Mouse (Mus musculus): ENCODE measurements at regions not wholly inside any gene's neighbourhood (a gene's known extent, or its start where the extent isn't known, plus 50 kb on each side); places are given as distances from the start of the nearest gene placed in this dataset.

DNA sequence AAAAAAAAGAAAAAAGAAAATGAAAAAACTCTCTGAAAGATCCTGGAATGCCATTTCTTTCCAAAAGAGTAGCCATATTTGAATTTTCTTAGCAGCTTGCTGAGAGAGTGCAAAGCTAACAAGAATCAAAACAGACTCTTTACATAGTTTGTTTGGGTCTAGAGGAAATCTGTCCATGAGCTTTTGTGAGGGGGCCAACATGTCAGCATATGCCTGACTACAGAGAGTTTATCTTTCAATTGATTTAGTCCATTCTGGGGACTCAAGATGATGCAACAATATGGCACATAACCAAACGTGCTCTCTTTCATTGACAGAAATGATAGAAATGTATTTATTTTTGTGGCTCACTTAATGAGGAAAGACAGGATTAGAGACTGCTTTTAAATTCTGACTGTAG lies 822.8 kb upstream of the Acvr2a start:
- no peak for DNase-seq (ENCODE audit: low read depth)

DNA sequence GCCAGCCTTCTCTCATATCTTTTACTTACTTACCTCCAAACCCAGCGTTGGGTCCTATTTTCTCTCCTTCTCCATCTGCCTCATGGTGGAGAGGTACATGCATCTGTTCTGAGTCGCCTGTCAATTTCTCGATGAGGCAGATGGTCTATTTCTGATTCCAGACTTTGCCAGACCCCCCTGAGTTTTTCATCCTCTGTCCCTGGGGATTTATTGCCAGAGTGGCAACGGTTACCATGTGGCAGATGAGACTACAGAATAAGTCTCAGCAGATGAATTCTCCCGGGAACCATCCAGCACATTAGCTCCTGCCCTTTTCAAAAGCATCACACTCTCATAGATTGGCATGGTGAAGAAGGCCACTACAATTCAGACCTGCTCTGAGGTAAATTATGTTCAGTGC lies 819.7 kb upstream of the Acvr2a start:
- no peak for DNase-seq (ENCODE audit: low read depth)

DNA sequence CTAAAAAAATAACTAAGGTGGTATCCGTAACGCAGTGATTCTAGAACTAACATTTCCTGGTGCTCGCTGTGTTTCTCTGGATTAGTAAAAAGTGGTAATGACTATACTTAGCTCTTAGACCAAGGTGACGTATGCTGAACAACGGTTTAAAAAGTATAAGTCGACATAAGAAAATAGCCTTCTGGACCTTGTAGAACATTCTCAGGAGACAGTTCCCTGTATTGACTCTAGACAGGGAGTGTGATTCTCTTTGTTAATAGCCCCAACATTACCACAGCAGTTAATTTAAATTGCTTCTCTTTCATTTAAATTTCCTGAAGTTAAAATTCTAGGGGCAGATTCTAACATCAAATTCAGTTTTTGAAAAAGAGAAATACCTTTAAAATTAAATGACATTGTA lies 812.7 kb upstream of the Acvr2a start:
- DNase-seq (ENCODE audit: low read depth), result no peak

DNA sequence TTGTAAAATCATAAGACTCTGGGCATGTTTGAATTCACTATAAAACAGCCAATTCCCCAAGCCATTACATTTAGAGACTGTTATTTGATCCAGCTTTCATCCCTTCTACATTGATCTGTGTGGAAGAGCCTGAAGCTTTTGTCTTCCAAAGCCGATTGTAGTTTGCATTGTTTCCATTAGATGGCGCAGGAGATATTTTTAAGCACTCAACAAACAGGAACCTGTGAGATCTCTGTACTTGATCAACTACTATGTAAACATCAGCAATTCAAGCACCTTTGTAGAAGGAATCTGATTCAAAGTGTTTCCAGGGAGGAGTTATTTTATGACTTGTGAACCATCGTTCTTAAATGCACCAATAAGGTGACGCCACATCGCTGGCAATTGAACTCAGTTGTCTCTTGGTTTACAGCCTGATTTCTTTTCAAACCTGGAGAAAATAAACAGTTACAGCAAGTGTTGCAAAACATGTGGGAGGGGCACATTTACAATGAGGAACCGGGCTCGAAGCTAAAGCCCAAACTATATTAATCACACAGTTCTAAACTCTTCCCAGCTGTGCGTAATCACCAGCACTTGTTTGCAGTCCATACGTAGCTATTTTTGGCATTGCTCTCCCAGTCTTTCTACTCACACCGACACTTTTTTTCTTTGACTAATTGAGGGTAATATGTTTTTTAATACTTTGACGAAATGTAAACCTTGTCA lies 812.0 kb upstream of the Acvr2a start:
- DNase-seq (ENCODE audit: low read depth), result no peak

DNA sequence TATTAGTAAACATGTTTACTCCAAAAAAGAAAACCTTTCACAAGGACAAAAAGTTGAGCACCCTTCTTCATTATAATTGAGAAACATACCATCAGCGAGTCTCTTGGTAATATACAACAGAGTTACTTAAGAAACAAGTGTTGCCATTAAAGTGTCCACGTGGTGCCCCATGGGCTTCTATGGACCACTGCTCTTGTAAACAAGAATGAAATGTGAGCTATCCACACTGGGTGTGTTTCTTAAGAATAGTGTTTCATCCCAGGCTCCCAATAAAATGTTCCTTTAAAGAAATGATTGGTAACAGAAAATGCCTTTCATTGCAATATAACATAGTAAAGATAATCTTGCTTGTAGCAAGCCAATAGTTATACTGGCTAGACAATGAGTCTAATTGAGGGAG lies 803.6 kb upstream of the Acvr2a start:
- DNase-seq (ENCODE audit: low read depth), result no peak

DNA sequence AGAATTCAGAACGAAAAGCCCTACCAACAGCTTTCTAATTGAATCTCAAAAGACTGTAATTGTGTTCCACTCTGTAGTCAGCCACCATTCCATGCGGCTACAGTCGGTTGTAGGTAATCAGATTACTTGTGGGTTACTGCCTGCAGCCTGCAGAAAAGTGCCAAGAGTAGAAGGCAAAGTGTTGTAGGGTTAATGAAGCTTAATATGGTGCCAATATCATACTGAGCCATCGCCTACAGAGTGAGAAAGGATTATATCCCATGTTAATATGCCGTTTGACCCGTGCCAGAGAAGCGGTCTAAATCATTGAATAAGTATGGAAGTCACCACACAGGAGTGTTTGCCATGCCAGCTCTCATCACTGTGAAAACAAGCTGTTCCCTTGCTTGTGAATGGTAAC lies 786.4 kb upstream of the Acvr2a start:
- DNase-seq (ENCODE audit: low read depth), result no peak

DNA sequence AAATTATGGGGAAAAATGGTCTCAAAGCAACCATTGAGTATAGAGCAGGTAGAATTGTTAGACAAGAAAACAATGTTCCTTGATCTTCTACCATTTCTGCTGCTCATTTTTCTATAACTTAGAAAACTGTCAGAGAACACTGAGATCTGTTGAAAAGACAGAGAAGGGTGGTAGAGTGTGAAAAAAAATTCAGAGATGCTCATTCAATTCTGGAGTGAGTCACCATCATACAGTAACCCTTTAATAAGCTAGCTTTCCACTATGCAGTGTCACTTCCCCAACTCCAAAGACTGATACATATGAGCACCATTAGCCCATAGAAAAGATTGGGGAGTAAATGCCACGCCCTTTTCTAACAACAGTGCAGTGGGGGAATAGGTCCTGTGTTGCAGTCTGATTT lies 752.5 kb upstream of the Acvr2a start:
- DNase-seq (ENCODE audit: low read depth), result no peak

DNA sequence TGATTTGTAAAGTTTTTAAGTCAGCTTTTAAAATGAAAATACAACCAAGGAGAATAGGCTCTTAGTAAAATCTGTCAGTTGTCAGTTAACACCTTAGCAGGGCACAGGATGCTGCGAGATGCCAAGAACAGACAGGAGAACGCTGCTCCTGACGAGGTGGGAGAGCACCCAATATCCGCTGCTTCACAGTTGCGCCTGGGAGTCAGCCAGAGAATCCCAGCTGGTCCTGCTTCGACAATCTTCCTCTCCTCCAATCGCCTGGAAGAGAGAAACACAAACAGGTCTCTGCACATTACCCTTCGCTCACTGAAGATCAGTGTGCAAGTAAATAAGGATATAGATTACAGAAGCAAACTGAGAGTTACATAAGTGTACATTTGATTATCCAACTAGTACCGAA lies 750.5 kb upstream of the Acvr2a start:
- DNase-seq (ENCODE audit: low read depth), result no peak

DNA sequence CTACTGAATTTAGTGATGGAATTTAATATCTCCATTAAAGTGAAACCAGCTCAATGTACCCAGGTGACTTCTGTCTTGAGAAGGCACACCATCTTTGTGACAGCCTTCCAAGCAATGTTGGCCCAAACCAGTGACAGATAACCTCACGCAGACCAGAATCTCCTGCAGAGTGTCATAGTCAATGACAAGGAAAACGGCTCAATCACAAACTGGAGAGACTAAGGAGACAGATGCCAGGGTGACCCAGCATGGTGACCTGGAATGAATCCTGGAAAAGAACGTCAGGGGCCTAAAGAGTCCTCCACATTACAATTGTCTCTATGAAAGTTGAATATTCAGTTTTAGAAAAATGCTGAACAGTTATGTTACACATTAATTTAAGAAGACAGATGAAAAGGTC lies 748.7 kb upstream of the Acvr2a start:
- DNase-seq (ENCODE audit: low read depth), result no peak

DNA sequence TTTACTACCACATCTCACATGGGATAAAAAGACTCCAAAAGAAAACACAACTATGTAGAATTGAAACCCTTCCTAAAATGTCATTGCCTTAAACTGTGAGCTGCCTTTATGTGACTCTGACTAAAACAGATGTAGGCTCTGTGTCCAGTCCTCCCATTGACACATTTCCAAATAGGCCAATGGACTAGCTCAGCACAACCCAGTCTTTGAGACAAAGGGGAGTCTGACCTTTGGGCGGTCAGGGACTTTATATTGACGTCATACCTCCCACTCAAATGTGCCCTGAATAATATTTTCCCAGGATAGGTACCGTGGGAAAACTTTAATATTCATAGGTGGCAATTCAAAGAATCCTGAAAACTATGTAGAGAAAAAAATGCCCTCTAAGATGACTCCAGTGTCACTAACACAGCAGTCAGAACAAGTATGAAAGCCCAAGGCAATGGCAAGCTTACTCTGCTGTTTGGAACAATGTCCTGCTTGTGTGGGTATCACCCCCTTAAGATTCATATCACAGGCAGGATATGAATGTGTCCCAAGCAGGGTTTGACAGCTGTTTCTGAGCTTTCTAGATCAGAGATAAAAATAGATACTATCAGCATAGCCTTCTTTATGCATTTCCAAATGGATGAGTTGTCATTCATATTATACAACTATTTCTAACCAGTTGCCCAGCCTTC lies 731.6 kb upstream of the Acvr2a start:
- no peak for DNase-seq (ENCODE audit: low read depth)

DNA sequence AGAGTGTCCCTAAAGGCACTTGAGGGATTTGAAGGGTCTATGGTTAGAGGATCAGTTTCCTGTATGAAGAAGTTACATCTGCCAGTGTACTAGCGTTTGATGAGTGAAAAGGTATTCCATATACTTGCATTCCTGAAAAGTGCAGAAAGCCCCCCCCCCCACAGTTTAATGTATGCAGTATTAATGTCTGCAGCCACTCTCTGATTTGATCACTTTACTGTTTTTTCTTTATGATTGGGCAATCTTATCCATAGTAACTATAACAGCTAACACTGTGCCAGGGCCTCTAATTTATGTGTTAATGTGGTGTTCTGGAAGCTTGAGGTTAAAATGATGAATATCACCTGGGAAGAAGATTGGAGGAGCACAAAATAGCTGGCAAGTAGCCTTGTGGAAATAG lies 715.6 kb upstream of the Acvr2a start:
- DNase-seq (ENCODE audit: low read depth), result no peak

DNA sequence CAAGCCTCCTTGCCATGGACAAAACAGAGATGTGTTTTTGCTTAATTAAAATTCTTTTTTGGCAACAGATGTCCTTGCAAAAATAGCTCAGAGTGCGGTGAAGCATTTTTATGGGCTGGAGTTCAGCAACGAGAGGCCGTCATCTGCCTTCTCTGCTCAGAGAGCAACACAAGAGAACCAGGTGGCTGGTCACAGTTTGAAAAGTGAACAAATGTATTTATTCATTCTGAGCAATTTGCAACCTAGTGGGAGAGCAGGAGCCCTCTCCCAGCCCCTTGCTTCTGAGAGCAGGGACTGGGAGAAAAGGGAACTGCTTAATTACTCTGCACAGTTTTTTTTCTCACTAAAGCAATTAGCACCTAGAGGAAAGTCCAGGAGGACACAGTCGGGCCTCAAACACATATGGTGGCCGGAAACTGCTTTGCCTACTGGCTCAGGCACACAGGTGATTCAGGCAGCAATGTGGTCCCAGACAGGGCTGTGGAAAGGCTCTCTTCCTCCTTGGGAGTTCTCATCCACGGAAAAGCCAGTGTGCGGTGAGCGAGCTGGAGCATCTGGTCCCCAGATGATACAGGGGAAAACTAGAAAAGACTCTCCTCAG lies 714.9 kb upstream of the Acvr2a start:
- DNase-seq (ENCODE audit: low read depth), result no peak

DNA sequence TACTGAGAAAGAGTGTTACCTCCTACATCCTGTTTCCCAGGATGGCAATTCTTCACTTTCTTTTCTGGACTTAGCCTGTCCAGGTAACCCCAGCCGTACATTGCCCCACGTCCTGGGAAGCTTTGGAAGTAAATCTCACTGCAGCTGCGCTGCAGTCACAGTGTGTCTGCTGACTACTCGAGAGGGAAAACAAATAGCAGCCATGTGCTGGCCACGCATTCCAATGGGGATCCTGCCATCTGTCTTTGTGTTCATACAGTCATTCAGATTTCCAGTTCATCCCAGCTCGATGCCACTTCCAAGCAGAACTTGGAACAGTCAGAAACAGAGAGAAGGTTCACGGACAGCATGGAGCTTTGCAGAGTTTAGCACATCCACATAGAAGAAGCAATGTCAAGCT lies 690.2 kb upstream of the Acvr2a start:
- DNase-seq (ENCODE audit: low read depth), result no peak

DNA sequence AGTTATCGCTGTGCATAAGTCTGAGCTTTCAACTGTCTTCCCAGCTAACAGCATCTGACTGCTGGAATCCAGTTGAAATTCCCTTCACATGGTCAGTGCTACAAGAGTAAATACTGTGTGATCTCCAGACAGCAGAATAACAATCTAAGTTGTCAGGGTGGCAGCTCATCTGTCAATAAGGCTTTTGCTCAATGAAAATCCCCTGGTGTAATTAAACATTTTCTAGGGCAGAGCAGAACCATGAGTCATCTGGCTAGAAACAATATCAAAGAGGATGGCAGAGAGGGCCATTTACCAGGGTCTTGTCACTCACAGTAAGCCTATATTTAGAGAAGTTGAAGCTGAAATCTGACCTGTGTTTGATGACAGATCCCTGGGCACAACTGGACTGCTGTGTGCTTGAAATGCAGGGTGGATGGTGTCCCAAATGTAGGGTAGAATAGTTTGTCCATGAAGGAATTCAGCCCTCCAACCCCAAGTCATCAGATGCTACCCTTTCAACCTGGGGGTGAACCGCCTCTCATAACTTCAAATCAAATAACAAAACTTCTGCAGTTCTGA lies 675.8 kb upstream of the Acvr2a start:
- DNase-seq (ENCODE audit: low read depth), result no peak

DNA sequence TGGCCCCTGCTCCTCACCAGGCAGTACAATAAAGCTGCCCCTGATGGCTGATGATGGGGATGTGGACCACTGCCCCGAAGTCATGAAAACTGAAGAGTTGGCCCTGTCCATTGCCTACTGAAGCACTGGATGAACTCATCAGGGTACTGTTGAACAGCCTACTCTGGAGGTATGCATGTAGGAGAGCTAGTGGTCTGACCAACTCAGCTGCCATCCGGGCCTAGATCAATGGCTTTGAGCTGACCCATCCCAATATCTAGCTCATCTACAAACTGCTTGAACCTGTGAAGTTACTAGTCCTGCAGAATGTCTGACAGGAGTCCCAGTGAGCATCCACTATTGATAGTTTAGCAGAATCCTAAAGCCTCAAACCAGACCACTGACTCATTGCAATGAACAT lies 672.6 kb upstream of the Acvr2a start:
- no peak for DNase-seq (ENCODE audit: low read depth)

DNA sequence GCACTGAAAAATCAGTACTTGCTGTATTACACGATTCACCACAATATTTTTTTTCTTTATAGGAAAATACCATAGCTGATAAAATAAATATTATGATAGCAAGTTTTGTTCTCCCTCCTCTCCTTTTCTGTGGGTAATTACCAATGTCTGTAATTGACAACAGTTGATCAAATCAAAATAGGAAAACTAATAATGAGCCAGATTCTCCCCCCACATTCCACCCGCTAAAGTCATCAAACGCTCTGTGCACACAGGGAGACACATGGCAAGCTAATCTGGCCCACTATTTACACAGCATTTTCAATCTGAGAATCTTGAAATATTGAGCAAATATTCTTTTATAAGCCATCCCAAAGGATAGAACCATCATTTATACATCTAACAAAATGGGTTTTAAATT lies 659.2 kb upstream of the Acvr2a start:
- no peak for DNase-seq (ENCODE audit: low read depth)

DNA sequence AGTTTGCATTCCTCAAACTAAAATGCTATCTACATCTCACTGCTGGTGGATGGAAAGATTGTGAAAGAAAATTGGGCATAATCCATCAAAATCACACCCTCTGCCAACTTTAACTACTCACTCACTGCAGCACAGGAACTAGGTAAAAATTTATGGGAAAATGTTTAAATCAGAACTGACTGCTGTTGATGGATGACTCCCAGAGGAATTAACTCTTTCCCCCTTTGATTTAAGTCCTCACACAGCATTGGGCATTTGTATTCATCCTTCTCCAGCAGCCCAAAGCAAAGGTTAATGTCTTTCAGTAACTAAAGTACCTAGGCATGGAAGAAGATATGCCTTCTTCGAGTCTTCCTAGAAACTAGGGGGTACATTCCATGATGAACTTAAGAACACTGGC lies 641.3 kb upstream of the Acvr2a start:
- peak; percentile 35 for DNase-seq (ENCODE audit: low read depth)

DNA sequence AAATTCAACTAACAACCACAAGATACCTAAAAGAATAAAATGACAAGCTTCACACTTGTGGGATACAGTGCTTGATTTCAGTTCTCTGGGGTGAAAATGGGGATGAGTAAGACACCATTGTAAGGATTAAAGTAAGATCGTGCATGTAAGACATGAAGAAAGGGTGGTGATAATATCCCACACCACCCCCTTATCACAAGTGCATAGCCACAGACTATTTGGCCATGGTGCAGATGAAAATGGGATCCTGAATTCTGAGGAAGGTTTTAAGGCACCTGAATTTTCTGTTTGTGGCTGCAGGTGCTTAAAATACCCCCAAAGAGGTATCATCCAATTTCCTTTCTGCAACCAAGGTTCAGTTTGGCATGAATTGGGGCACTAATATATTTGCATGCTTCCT lies 627.7 kb upstream of the Acvr2a start:
- DNase-seq (ENCODE audit: low read depth), result no peak

DNA sequence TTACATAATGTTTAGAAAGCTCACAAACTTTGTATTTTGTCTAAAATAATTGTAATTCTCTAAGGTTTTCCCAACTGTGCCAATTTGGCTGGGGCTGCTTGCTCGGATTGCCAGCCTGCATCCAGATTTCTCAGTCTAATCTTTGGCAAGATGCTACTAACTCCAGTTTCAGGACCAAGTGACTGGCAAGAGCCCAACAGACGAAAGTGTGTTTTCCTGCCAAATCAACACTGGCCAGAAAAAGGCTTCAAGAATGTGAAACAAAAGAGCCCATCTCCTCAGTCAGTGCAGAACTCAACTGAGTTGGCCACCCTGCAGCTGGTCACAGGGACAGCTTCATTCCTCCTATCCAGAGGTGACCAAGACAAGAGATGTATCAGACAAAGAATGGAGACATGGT lies 627.3 kb upstream of the Acvr2a start:
- peak; percentile 11 for DNase-seq (ENCODE audit: low read depth)

DNA sequence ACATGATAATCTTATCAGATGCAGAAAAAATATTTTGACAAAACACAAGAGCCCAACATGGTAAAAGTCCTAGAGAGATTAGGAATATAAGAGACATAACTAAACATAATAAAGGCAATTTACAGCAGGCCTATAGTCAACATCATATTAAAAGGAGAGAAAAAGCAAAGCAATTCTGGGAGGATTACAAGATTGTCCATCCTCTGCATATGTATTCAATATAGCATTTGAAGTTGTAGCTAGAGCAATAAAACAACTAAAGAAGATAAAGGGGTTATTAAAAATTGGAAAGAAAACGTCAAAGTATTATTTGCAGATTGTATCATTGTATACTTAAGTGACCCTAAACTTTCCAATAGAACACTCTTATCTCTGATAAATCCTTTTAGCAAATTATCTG lies 602.1 kb upstream of the Acvr2a start:
- no peak for DNase-seq (ENCODE audit: low read depth)

DNA sequence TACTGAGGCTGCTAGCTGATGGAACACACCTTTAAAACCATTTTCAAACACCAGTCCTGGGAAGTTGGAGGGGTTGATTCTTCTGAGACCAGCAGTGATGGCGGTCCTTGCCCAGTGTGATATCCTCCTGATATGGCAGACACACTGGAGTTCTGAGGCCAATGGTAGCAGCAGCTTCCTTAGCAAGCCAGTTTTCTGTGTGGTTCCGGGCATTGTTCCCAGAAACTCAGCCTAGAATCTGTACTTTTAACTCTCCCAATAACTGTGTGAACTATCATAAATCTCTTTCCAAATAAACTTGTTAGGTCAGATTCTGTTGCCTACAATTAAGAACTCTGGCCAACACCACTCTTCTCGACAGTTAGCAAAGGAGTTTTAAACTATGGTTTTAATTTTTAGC lies 593.1 kb upstream of the Acvr2a start:
- DNase-seq (ENCODE audit: low read depth), result peak; percentile 33

DNA sequence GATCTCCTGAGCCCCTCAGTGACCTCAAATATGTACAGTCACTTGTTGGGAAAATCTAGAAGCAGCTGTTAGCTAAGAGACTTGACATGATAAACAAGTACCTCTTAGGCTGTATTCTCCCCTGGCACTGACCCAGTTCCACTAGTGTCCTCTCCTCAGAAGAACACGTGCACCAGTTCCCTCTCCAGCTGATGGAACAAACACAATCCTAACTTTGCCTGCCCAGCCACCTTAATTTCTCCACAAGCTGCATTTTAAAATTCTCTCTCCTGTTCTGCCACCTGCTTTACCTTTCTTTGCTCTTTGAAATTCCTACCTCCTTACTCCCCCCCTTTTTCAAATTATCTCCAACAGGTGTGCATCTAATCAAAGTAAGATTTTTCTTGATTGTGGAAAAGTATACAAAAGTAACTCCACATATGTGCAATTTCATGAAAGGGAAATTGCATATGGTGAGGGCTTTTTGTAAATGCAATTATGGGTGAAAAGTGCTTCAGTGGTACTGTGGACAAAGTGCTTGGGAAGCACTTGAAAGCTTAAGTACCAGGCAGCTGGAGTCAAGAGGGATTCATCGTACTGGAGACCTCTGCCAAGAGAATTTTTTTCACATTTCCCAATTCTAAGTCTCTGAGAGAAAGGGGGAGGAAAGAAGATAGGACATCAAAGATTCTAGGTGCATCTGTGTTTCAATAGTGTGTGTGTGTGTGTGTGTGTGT lies 590.7 kb upstream of the Acvr2a start:
- no peak for DNase-seq (ENCODE audit: low read depth)

DNA sequence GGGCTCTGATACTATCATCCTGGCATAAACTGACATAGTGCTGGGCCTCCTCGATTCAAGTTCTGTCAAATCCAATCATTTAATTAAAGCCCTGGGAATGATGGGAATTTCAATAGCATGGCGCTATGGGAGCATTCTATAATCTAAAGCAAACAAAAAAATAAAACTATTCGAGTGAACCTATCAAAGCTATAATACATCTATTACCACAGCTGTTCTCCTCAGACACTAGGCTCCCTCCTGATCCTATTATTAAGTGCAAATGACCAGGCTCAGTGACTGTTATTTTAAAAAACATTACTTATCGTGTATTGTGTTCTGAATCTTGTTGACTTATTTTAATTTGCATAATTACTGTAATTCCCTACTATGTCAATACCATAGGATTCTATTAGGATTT lies 563.7 kb upstream of the Acvr2a start:
- no peak for DNase-seq (ENCODE audit: low read depth)

All from fibroblast of lung, adult 2 months (primary cell).